Mouse (Mus musculus) midbrain, embryonic 13.5 days (tissue): ENCODE measurements around the gene 5730522E02Rik. TPM values are rescaled to one million over a fixed set of nuclear protein-coding genes. Genes with fewer than 3 reads are reported as not detected.
A peak's percentile ranks its signal among the peaks of the same experiment; 100 is the strongest.

ENCODE experiments used
- ATAC-seq: fragments of 200-750 bp; cut with Nextera tagmentation; 2 replicates; pipeline ENCODE4 v1.8.0; 2017; ENCODE audit warnings: mild to moderate bottlenecking, moderate TSS enrichment, moderate library complexity
- H3K27ac ChIP-seq: fragments of 300-500 bp; sonication (generic); 2 replicates; pipeline ENCODE4 v1.5.1; 2015; ENCODE audit warnings: inconsistent platforms, mild to moderate bottlenecking, moderate library complexity
- H3K27me3 ChIP-seq: fragments of 300-500 bp; sonication (generic); 2 replicates; pipeline ENCODE4 v1.6.1; 2015; ENCODE audit warnings: mild to moderate bottlenecking, inconsistent platforms
- H3K36me3 ChIP-seq: fragments of 300-500 bp; sonication (generic); 2 replicates; pipeline ENCODE4 v1.6.1; 2015; ENCODE audit warnings: mild to moderate bottlenecking, inconsistent platforms
- H3K4me1 ChIP-seq: fragments of 300-500 bp; sonication (generic); replicated peaks from 2 replicates; pipeline ENCODE4 v1.6.1; 2015; ENCODE audit warnings: inconsistent platforms
- H3K4me2 ChIP-seq: fragments of 300-500 bp; sonication (generic); replicated peaks from 2 replicates; pipeline ENCODE4 v1.6.1; 2015; ENCODE audit warnings: moderate library complexity, mild to moderate bottlenecking, inconsistent platforms
- H3K4me3 ChIP-seq: fragments of 300-500 bp; sonication (generic); replicated peaks from 2 replicates; pipeline ENCODE4 v1.5.1; 2015; ENCODE audit warnings: mild to moderate bottlenecking, inconsistent platforms
- H3K9ac ChIP-seq: fragments of 300-500 bp; sonication (generic); replicated peaks from 2 replicates; pipeline ENCODE4 v1.6.1; 2015; ENCODE audit warnings: mild to moderate bottlenecking, inconsistent platforms
- H3K9me3 ChIP-seq: fragments of 300-500 bp; sonication (generic); 2 replicates; pipeline ENCODE4 v1.6.1; 2016; ENCODE audit warnings: mild to moderate bottlenecking, inconsistent platforms
- WGBS: fragments of 180-500 bp; shearing (Covaris S2); methylation state at CpG from one replicate; pipeline ENCODE4 v1.1.7; 2015; 5-methylcytosine and 5-hydroxymethylcytosine counted together
- polyA plus RNA-seq: library from polyadenylated mRNA; unstranded; fragments of >200 nt; fragmentation: Nextera tagmentation; extraction: Ambion mirVana; gene quantifications from 2 replicates; pipeline ENCODE4 v1.2.1, GENCODE M21; 2015

Gene 5730522E02Rik
- polyA plus RNA-seq, 1 experiment from 2014 or later = 16.8 TPM

- H3K27ac ChIP-seq = no peak overlapping the region
- no peaks in the 10 kb centered on the region for H3K9me3 ChIP-seq
- H3K4me1 ChIP-seq = peaks cover 11% of the 10 kb centered on the region
- H3K27me3 ChIP-seq = no peaks in the 10 kb centered on the region
- H3K4me2 ChIP-seq = no peak overlapping the region
- WGBS = 65% methylated on average over 6 of the region's 6 CpGs
- no peaks in the 10 kb centered on the region for H3K36me3 ChIP-seq
- no peak overlapping the region for H3K4me3 ChIP-seq
- no peak overlapping the region for H3K9ac ChIP-seq
- no peak for ATAC-seq
These were observed 125.1 kb downstream of the 5730522E02Rik start for GRCm38 (mm10) chr11:26085380-26086035.

GRCm38 (mm10) chr11:26076335-26076734, 134.2 kb downstream of the 5730522E02Rik start:
- no peak for ATAC-seq
- H3K9ac ChIP-seq = no peak overlapping the region
- H3K4me3 ChIP-seq = no peak overlapping the region
- no peaks in the 10 kb centered on the region for H3K27me3 ChIP-seq
- WGBS = 88% methylated on average over 2 of the region's 2 CpGs
- no peak overlapping the region for H3K4me2 ChIP-seq
- no peaks in the 10 kb centered on the region for H3K9me3 ChIP-seq
- no peak overlapping the region for H3K27ac ChIP-seq
- H3K4me1 ChIP-seq = peaks cover 3% of the 10 kb centered on the region; the same call in 1 of the 2 replicates
- H3K36me3 ChIP-seq = no peaks in the 10 kb centered on the region

- Histone ChIP-seq H3K4me3 (no peak overlapping the region), H3K36me3 (no peaks in the 10 kb centered on the region), H3K27ac (no peak overlapping the region), H3K9ac (no peak overlapping the region), H3K27me3 (no peaks in the 10 kb centered on the region), H3K9me3 (no peaks in the 10 kb centered on the region), H3K4me2 (no peak overlapping the region), H3K4me1 (peaks cover 3% of the 10 kb centered on the region; the same call in 1 of the 2 replicates)
- no peak for ATAC-seq
- 78% methylated on average over 6 of the region's 6 CpGs for WGBS
These were observed 135.0 kb downstream of the 5730522E02Rik start for GRCm38 (mm10) chr11:26075536-26075935.

GRCm38 (mm10) chr11:26073638-26074294, 136.8 kb downstream of the 5730522E02Rik start:
- peaks cover 3% of the 10 kb centered on the region; the same call in 1 of the 2 replicates for H3K4me1 ChIP-seq
- H3K4me3 ChIP-seq = no peak overlapping the region
- peak; percentile 93 for ATAC-seq
- no peaks in the 10 kb centered on the region for H3K36me3 ChIP-seq
- H3K9me3 ChIP-seq = no peaks in the 10 kb centered on the region
- H3K27ac ChIP-seq = no peak overlapping the region
- 44% methylated on average over 8 of the region's 8 CpGs for WGBS
- H3K27me3 ChIP-seq = no peaks in the 10 kb centered on the region
- no peak overlapping the region for H3K9ac ChIP-seq
- H3K4me2 ChIP-seq = no peak overlapping the region

- H3K36me3 ChIP-seq = no peaks in the 10 kb centered on the region
- 47% methylated on average over 4 of the region's 4 CpGs for WGBS
- H3K27me3 ChIP-seq = no peaks in the 10 kb centered on the region
- H3K27ac ChIP-seq = no peak overlapping the region
- ATAC-seq = peak; percentile 46; the same call in 1 of the 2 replicates
- no peak overlapping the region for H3K9ac ChIP-seq
- peaks cover 3% of the 10 kb centered on the region; the same call in 1 of the 2 replicates for H3K4me1 ChIP-seq
- no peak overlapping the region for H3K4me2 ChIP-seq
- H3K9me3 ChIP-seq = no peaks in the 10 kb centered on the region
- no peak overlapping the region for H3K4me3 ChIP-seq
These were observed 138.5 kb downstream of the 5730522E02Rik start for GRCm38 (mm10) chr11:26072101-26072500.

- no peaks in the 10 kb centered on the region for H3K27me3 ChIP-seq
- H3K27ac ChIP-seq = no peak overlapping the region
- H3K4me2 ChIP-seq = no peak overlapping the region
- H3K4me1 ChIP-seq = peaks cover 22% of the 10 kb centered on the region
- no peaks in the 10 kb centered on the region for H3K9me3 ChIP-seq
- ATAC-seq = no peak
- no peak overlapping the region for H3K9ac ChIP-seq
- no peak overlapping the region for H3K4me3 ChIP-seq
- no peaks in the 10 kb centered on the region for H3K36me3 ChIP-seq
- WGBS = 17% methylated on average over 2 of the region's 2 CpGs
These were observed 147.3 kb downstream of the 5730522E02Rik start for GRCm38 (mm10) chr11:26063252-26063651.

- H3K27ac ChIP-seq = no peak overlapping the region
- H3K4me2 ChIP-seq = no peak overlapping the region
- H3K4me1 ChIP-seq = peaks cover 22% of the 10 kb centered on the region
- 55% methylated on average over 8 of the region's 8 CpGs for WGBS
- peak; percentile 55; the same call in 1 of the 2 replicates for ATAC-seq
- no peaks in the 10 kb centered on the region for H3K36me3 ChIP-seq
- no peaks in the 10 kb centered on the region for H3K9me3 ChIP-seq
- no peaks in the 10 kb centered on the region for H3K27me3 ChIP-seq
- no peak overlapping the region for H3K9ac ChIP-seq
- no peak overlapping the region for H3K4me3 ChIP-seq
These were observed 149.0 kb downstream of the 5730522E02Rik start for GRCm38 (mm10) chr11:26061471-26062137.

- H3K36me3 ChIP-seq = no peaks in the 10 kb centered on the region
- H3K4me1 ChIP-seq = no peaks in the 10 kb centered on the region
- H3K27ac ChIP-seq = no peak overlapping the region
- ATAC-seq = no peak
- no peak overlapping the region for H3K4me3 ChIP-seq
- no peaks in the 10 kb centered on the region for H3K27me3 ChIP-seq
- no peak overlapping the region for H3K4me2 ChIP-seq
- H3K9ac ChIP-seq = no peak overlapping the region
- WGBS = 80% methylated on average over 2 of the region's 2 CpGs
- H3K9me3 ChIP-seq = no peaks in the 10 kb centered on the region
These were observed 197.0 kb downstream of the 5730522E02Rik start for GRCm38 (mm10) chr11:26013527-26013926.

- H3K4me3 ChIP-seq = no peak overlapping the region
- no peaks in the 10 kb centered on the region for H3K9me3 ChIP-seq
- no peak overlapping the region for H3K27ac ChIP-seq
- 69% methylated on average over 4 of the region's 4 CpGs for WGBS
- H3K4me2 ChIP-seq = no peak overlapping the region
- H3K4me1 ChIP-seq = no peaks in the 10 kb centered on the region
- H3K27me3 ChIP-seq = no peaks in the 10 kb centered on the region
- H3K36me3 ChIP-seq = no peaks in the 10 kb centered on the region
- H3K9ac ChIP-seq = no peak overlapping the region
- no peak for ATAC-seq
These were observed 206.5 kb downstream of the 5730522E02Rik start for GRCm38 (mm10) chr11:26004018-26004417.

- H3K27ac ChIP-seq = no peak overlapping the region
- no peak overlapping the region for H3K4me2 ChIP-seq
- WGBS = 80% methylated on average over 5 of the region's 5 CpGs
- H3K9ac ChIP-seq = no peak overlapping the region
- no peaks in the 10 kb centered on the region for H3K4me1 ChIP-seq
- H3K36me3 ChIP-seq = no peaks in the 10 kb centered on the region
- H3K27me3 ChIP-seq = no peaks in the 10 kb centered on the region
- H3K9me3 ChIP-seq = no peaks in the 10 kb centered on the region
- ATAC-seq = 0 out of 2 replicates have a peak, but pooled peaks have one; percentile 20
- H3K4me3 ChIP-seq = no peak overlapping the region
These were observed 210.8 kb downstream of the 5730522E02Rik start for GRCm38 (mm10) chr11:25999738-26000137.

GRCm38 (mm10) chr11:25997469-25997868, 213.1 kb downstream of the 5730522E02Rik start:
- 74% methylated on average over 4 of the region's 4 CpGs for WGBS
- Histone ChIP-seq H3K9ac (no peak overlapping the region), H3K4me1 (0 out of 2 replicates have a peak, but pooled peaks cover 6% of the 10 kb centered on the region), H3K4me2 (no peak overlapping the region), H3K27ac (no peak overlapping the region), H3K9me3 (no peaks in the 10 kb centered on the region), H3K4me3 (no peak overlapping the region), H3K27me3 (no peaks in the 10 kb centered on the region), H3K36me3 (no peaks in the 10 kb centered on the region)
- ATAC-seq = no peak

GRCm38 (mm10) chr11:25994128-25994527, 216.4 kb downstream of the 5730522E02Rik start:
- Histone ChIP-seq H3K4me1 (0 out of 2 replicates have a peak, but pooled peaks cover 6% of the 10 kb centered on the region), H3K27me3 (no peaks in the 10 kb centered on the region), H3K9ac (no peak overlapping the region), H3K4me3 (no peak overlapping the region), H3K4me2 (no peak overlapping the region), H3K9me3 (no peaks in the 10 kb centered on the region), H3K36me3 (no peaks in the 10 kb centered on the region), H3K27ac (no peak overlapping the region)
- no peak for ATAC-seq
- 27% methylated on average over 2 of the region's 2 CpGs for WGBS
